Mouse (Mus musculus): ENCODE data around the gene Tjp3.

Gene Tjp3

DNA sequence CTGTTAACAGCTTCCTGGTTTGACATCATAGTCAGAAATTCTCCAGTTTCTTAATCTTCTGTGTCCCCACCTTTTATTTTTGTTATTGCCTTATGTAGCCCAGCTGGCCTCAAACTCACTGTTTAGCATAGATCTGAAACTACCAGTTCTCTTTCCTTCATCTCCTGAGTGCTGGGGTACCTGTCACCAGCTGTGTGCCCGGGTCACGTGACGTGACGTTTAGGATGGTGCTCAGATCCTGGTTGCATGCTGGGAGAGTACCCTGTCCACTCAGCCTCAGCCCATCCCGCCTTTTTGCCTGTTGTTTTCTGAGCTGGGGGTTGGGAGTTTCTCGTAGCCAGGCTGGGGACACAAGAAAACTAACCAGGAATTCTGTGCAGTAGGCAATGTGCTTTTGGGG is 5.9 kb upstream of the Tjp3 start:
- no peak for DNase-seq (ENCODE audit: low spot score)

DNA sequence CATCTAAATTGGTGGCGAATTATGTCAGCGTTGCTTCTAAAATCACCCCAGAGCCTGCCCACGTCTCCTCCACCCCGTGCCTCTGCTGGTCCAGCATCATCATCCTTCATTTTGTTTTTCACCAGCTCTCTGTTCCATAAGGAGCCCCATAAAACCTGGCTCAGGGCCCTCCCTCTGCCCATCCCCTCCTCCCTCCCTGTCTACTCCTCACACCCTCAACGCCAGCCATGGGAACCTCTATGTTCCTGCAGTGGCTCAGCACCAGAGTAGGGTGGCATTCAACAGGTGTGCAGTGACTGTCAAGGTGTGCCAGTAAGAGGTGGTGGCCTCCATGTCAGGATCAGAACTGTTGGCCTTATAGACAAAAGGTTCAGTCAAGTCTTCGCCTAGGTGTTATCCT is 3.8 kb upstream of the Tjp3 start:
- no peak for DNase-seq (ENCODE audit: low spot score)

DNA sequence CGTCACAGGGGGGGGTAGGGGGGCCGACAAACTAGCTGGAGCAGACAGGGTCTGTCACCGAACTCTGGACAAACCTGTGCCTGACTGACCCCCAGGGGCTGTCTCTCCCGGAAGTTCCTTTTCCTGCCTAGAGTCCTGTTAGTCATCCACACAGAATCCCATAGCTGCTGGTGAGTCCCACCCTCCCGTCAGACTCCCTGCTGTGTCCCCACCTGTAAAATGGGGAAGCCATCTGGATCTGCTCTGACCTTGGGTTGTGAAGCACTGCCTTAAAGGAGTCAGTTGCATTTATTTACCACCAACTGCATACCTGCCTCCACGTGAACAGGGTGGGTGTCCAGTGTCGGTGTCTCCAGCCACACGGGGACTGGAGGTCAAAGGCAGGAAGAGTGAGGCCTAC is 3.1 kb upstream of the Tjp3 start:
- DNase-seq (ENCODE audit: low spot score), result no peak

DNA sequence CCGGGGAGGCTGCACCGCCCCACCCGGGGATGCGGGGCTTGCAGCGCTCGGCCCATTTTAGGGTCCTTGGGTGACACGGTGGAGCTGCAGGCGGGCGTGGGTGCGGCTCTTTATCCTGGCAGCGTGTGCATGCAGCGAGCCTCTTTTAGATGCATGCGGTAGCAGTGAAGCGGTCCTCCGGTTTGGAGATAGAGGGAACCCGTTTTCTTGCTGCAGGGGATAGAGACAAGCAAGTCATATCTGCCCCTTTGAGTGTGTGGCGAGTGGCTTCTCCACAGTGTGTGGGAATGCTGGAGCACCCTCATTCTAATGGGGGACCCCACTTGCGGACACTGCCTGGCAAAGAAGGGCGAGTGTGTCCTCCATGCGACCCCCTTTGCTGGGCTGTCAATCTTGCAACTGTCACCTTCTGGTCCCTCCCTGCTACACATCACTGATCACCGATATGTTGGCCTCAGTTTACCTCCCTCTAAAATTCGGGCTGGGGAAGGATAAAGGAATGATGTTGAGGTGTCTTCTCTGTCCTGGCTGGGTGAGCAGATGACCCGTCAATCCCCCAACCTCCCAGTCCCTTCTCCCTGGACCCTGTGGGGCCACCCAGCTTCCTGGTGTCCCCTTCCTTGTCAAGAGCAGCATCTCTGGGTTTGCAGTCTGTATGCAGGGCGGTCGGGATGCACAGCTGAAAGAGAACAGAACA is 2.1 kb upstream of the Tjp3 start:
- DNase-seq (ENCODE audit: low spot score), result no peak

DNA sequence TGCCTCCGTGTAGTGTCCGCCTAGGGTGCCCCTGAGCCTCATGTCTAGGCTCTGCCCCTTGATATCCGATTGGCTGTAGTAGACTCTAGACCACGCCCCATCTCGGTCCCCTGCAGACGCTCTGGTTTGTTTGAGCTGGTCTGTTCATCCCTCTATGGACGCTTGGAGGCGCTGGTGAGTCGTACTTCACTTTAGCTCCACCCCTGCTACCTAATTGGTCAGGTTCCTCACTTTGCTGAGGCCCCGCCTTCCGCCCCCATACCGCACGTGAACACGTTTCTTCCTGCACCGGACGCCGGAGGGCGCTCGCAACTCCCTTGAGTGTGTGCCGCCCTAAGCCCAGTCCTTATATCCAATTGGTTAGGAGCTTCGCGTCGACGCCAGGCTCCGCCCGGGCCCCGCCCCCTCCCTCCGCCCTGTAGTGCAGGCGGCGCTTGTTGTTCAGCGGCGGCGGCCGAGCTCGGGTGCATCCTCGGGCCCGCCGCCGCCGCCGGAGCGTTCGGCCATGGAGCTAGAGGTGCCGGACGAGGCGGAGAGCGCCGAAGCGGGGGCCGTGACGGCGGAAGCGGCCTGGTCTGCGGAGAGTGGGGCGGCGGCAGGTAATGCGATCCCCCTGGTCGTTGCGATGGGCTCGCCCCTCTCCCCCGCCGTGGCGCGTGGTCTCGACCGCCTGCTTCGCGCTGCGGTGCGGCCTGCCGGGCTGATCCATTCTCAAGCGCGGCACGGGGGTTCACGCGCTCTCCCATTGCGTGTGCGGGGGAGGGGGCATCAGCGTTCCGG is 1.4 kb upstream of the Tjp3 start, which contains the start of gene Pip5k1c:
TSS of gene Pip5k1c (plus strand) at position 410 of the 780 bp plus-strand sequence.
- peak; percentile 100 for DNase-seq (ENCODE audit: low spot score)

DNA sequence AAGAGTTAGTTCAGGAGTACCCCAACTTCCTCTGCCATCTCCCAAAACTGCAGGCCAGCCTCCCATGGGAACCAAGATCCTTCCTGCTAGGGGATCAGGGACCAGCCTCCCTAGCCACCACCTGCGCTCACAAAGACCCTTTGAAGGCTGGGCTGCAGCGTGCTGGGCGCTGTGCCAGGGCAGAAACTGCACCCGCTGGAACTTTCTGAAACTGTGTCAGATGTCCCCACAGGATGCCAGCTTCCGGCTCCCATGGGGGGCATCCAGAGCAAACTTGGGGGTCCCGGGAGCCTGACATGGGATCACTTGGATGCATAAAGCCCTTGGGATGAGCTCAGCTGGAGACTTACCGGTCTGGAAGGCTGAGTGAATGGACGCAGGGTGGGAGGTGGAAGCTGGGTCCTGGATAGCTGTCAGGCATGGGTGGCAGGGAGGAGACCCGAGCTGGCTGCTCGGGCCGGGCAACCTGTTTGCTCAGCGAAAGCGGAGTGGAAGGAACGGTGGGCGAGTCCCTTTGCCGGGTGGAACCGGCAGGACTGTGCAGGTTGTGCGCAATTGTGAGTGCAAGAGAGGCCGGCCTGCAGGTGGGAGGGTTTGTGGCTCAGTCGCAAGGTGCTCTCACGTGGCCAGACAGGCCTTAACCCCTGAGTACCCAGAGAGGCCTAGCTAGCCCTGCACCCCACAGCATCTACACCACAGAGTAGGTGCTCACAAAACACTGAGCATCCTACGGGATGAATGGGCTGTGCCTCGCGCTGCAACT is 502 bp downstream of the Tjp3 start:
- DNase-seq (ENCODE audit: low spot score), result no peak

DNA sequence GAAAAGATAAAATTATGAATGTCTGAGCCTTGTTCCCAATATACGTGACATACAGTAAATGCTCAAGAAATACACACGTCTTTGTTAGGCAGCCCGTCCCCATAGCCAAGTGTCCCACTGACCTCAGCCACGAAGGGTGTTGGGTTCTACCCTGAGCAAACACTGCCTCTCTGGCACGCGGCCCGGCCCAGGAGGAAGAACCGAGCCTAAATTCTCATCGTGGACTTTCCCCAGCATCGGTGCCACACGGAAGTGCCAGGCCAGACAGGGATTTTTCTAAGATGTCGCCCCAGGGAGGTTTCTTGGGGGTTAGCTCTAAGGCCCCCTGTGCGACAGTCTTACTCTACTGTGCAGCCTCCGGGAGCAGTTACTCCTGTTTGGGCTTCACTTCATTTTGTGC is 1.6 kb downstream of the Tjp3 start:
- no peak for DNase-seq (ENCODE audit: low spot score)

DNA sequence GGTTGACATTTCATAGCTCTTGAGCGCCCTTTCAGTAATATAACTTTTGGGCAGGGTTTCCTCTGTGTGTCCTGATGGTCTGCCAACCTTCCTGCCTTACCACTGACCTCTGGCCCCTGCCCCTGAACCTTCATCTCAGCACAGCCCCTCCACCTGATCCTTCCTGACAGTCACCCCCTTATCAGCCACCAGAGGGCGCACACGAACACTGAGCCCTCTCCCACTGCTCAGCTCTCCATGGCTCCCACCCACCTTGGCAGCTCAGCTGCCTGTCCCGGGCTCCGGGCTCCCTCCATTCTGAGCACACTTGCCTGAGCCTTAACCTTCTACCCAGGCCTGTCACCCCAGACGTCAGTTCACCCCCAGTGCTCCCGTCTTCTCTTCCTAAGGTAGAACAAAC is 2.1 kb downstream of the Tjp3 start:
- DNase-seq (ENCODE audit: low spot score), result no peak

DNA sequence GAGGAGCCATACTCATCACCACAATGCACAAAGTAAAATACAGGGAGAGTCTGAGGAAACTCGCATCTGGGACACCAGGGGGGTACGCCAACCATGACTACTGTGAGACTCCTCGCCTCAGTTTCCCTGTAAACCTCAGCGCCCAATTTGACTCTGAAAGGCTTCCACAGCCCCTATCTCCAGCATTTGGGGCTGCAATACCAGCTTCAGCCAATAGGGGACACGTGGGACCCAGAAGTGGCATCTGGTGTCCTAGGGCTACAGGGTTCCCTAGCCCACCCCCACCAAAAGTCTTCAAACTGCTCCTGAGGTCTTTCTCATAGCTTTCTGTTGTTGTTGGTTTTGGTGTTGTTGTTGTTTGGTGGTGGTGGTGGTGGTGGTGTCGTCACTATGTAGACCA is 2.8 kb downstream of the Tjp3 start:
- DNase-seq (ENCODE audit: low spot score), result no peak

DNA sequence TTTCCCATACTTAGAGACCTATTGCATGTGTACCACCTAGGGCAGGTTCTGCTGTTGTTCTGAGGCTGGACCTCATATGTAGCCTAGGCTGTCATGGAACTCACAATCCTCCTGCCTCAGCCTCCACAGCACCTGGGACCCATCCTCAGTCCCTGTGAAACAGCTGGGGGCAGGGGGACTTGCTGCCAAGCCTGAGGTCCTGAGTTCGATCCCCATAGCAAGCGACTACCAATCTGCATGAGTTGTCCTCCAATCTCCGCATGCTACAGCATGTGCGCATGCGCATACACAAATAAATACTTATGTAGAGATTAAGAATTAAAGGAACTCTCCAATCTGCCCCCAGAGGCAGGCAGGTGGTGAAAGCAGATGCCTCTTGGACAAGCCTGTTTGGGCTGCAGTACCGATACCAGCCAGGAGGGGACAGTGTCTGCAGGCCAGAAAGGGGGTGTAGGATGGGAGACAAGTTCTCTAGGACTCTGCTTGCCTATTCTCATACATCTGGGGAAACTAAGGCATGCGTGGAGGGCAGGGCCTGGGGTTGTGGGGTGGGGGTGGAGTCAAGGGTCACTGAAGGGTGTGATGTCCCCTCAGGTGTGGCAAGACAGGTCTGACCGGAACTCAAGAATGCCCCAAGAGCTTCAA is 3.7 kb downstream of the Tjp3 start:
- no peak for DNase-seq (ENCODE audit: low spot score)

DNA sequence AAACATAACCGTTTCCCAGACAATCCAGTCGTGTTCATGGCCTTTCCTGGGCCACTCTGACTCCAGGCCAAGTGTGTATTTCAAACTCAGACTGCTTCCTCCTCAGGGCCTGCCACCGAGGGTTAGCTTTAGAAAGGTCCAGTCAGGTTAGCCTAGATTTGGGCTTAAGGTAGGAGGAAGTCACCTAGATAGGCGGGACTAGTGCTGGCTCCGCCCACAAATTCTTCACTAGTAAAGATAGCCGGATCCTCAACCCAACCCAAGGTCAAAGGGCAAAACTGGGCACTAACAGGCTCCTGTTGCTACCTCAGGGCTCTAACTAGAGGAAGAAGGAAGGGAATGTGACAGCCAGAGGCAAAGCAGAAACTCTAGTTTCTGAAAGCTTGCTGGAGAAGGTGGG is 4.8 kb downstream of the Tjp3 start:
- no peak for DNase-seq (ENCODE audit: low spot score)

DNA sequence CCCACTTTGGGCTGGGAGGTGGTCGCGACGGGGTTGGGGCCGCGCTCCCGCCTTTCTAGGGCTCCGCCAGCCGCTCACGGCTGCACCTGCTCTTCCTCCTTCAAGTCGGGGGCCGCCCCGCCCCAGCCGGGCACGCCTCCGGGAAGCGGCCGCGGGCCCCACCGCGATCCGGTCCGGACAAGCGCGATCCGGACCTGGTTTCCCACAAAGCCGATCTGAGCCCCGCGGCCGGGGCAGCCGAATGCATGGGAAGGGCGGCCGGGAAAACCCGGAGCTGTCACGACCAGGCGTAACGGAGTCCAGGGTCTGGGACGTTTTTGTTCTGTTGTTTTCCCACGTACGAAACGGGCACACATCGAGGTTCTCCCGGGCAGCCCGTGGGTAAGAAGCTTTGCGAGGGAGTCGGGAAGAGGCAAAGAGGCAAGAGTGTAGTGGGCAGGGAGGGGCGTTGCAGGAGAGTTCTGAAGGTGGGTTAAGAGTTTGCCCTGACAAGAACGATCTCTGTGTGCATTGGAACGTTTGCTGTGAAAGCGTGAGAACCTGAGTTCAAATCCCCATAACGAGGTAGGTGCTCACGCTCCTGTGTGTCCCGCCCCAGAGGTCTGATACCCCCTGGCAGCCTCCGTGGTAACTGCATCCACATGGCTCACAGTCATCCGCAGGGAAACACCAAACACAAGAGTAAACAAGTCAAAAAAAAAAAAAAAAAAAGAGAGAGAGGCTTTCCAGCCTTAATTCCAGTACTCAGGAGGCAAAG is 5.5 kb downstream of the Tjp3 start:
- DNase-seq (ENCODE audit: low spot score), result no peak

DNA sequence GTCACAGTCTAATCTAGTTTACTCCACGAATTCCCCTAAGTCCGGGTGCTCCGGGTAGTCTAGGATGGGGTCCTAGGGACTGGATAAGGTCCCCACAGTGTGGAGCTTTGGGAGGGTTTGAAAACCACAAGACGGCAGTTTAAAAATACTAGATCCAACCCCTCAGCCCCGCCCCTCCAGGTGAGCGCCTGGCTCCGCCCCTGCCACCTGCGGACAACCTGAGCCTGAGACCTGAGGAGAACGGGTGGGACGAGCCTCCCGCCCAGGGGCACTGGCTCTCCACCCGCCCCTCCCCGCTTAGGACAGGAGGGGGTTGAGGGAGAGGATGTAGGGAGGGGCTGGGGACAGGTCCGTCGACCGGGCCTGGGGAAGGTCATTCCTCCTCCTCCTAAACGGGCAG is 6.7 kb downstream of the Tjp3 start:
- DNase-seq (ENCODE audit: low spot score), result no peak

DNA sequence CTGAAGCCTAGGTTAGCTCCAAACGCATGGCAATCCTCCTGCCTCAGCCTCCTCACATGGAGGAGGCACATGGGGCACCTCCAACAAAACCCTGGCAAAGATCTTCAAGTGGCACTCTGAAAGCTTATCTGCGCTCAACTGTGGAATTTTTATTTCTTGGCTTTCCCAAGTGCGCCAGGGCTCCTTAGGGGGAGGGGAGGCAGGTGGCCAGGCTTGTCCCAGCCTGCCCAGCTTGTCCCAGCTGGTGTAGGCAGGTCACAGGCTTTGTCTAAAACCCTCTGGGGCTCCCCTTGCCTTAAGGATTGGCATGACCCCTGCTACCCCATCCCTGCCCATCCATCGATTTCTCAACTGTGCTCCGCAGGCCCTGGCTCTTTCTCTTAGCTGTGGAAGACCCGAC is 7.2 kb downstream of the Tjp3 start:
- DNase-seq (ENCODE audit: low spot score), result no peak

DNA sequence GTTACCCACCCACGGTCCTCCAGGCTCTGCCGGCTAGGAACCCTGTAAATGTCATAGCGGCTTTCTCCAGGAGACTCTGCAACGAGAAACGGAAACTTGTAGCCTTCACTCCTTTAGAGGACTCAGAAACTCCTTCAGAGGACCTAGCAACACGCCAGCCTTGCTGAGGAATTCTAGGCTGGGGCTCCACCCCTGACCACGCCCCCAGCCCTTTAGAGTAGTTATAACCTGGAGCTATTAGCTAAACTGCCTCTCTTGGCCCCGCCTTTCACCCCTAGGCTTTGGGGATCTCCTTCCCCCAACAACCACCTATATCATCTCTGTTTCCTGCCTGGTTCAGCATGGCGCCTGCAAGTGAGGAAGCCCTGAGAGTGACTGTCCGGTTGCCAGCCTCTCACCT is 11.9 kb downstream of the Tjp3 start:
- DNase-seq (ENCODE audit: low spot score), result no peak

DNA sequence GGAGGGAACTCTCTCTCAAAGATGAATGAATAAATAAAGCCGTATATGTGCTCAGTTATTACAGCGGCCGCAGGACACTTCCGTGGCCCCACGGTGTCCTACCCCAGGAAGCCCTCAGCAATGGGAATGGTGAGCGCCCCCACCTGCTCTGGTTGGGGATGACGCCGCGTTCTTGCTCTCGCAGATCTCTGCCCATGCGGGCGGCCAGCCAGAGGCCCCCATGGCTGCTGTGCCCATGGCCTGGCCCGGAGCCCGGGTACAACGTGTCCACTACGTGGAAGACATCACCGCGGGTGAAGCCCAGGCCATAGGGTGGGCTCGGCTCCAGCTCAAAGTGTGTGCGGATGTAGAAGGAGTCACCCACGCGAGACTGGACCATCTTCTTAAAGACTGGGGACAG is 13.7 kb downstream of the Tjp3 start:
- no peak for DNase-seq (ENCODE audit: low spot score)

DNA sequence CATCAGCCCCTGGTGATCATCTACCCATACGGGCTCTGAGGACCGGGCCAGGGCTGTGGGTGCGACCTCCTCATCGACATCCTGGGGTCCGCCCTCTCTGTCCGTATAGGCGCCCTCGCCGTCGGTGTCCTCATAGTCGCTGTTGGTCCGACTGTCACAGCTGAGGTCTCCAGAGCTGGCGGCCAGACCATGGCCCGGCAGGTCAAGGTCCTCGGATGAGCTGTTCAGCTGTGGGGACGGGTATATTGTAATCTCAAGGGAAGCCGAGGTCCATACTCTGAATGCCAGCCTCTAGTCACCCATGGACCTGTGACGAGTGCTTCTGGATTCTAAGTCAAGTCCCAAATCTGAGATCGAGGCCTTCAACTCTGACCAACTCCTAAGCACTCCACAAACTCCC is 17.5 kb downstream of the Tjp3 start:
- no peak for DNase-seq (ENCODE audit: low spot score)

DNA sequence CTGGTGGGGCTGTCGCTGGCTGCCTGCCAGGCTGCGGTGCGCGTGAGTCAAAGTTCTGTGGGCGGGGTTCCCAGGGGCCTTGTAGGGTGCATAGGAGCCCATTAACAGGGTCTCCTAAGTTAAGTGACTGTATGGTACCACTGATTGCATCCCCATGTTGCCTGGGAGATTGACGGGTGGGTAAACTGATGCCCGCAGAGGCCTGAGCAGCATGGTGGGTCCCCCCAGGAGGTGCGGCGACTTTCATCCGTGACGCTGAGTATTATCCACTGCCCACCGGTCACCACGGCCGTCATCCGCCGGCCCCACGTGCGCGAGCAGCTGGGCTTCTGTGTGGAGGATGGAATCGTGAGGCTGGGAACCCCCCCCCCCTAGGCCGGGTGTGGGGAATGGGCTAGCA is 19.0 kb downstream of the Tjp3 start:
- DNase-seq (ENCODE audit: low spot score), result no peak

DNA sequence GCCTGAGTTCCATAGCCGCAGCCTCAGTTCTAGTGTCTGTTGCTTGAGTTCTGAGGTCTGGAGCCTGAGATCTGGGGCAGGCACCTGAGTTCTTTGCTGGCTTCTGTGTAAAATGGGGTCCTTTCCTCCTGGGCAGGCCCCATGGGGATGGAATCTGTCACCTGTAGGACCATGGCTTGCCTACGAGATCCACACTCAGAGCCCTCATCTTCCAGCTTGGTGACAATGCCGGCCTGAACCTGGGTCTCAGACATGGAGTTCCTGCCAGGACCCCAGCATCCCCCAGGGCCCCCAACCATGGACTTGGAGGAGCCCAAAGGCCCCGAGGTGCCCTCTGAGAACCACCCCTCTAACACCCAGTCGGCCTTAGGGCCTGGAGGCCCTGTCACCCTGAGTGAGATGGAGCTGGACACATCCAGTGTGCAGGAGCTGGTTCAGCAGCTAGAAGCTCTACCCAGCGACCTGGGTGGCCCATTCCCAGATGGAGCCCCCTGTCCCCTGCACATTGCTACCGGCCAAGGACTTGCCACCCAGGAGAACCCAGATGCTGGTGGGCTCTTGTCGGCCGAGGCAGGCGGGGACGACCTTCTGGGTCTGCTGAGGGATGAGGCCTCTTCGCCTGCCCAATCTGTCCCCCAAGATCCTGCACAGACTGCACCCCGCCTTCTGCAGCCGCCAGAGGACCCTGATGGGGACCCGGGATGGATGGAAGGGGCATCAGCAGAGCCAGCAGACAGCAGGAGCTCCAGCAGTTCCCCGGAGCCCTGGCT is 22.6 kb downstream of the Tjp3 start:
- DNase-seq (ENCODE audit: low spot score), result no peak

DNA sequence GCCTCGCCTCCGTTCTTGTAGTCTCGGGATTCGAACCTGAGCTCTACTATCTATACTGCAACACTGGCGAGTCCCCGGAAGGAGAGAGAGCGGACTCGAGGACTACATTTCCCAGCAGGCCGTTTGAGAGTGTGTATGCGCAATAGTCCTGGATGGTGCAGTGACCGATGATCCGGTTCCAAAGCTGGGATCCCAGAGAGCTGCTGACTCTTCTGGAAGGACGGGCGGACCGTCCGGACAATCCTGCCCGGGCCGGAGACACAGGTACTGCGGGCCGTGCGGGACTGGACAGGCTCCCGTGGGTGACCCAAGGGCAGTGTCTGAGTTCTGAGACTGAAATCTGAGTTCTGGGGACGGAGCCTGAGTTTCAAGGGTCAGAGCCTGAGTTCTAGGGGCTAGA is 23.3 kb downstream of the Tjp3 start:
- DNase-seq (ENCODE audit: low spot score), result peak; percentile 79

Data from layer of hippocampus, adult 9-10 months (tissue).